Mouse (Mus musculus) right cerebral cortex, postnatal 10 days (tissue): ENCODE measurements around the gene Cers5.

ENCODE experiments used
- DNase-seq, 2 experiments: peaks; one replicate each; pipeline ENCODE4 v3.0.0; 2021; ENCODE audit warnings: low spot score in 2 of 2

Gene Cers5

DNA sequence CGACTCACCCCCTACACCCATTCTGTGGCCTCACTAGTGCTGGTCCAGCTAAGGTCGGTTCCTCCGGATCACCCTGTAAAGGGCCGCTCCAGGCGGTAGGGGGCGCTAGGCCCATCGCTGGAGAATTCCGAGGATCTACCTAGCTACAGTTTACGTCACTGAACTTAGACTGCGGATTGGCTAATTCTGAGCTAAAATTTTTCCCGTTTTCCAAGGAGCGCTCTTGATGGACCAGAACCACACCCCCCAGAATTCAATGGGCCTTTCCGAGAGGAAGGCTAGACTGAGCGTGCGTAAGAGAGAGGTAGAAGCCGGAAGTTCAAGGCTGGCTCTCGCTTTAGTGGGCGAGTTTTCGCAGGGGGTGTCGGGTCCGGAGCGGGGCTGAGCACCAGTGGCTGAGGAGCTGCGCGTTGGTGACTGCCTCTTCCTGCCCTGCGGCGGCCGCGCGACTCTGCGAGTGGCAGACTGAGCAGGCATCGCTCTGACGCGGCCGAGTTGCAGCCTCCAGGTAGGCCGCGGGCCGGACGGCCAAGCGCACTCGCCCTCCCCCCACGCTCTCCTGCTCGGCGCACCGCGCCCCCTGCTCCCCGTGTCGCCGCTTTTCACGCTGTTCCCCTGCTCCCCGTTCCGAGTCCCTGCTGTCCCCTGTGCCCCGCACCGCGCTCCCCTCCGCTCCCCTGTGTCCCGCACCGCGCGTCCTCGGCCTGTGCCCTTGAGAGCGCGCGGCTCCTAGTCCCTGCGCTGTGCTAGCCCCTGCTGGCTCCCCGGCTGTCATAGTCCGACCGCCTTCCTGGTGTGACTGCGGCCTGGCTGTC, 47.1 kb downstream of the Cers5 start, which contains the start of gene Cox14:
Cox14 (plus strand) TSS at position 278 of the 815 bp plus-strand sequence.
- peak; percentile 96 to 98 for DNase-seq

GRCm38 (mm10) chr15:99724292-99725021, 48.2 kb downstream of the Cers5 start:
- DNase-seq = peak; percentile 79 to 89

DNA sequence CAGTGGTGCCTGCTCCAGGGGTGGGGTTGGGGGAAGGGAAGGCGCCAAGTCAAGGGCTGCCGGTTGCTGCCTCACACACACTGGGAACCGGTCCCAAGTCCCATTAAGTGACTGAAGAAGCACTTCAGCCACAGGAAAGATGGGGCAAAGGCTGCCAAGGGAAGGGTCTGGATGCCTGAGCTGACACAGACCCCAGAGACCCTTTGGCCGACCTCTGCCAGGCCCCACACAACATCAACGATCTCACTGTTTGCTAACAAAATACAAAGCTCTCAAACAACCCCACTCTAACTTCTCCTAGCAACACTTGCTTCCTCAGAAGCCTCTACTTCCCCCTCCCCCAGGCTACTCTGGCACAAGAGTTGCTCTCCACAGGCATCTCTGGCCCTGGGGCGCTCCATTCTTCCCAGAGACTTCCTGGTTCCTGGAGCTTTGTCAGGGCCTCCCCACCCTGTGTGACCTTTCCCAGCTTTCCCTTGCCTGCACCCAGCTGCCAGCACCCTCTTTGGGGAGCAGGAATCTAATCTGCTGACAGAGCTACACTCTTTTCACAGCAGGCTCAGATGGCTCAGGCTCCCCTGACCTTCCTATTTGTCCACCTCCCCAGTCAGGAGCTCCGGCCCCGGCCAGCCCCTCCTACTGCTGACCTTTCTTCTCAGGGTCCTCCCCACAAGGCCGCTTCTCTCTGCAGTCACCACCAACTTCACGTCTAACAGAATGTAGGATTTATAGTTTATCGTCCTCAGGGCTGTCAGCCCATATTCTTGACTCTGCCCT, 49.0 kb downstream of the Cers5 start:
- peak; percentile 80 for DNase-seq

GRCm38 (mm10) chr15:99723120-99723514, 49.6 kb downstream of the Cers5 start:
- DNase-seq = peak in 1 of 2 experiments; percentile 57

DNA sequence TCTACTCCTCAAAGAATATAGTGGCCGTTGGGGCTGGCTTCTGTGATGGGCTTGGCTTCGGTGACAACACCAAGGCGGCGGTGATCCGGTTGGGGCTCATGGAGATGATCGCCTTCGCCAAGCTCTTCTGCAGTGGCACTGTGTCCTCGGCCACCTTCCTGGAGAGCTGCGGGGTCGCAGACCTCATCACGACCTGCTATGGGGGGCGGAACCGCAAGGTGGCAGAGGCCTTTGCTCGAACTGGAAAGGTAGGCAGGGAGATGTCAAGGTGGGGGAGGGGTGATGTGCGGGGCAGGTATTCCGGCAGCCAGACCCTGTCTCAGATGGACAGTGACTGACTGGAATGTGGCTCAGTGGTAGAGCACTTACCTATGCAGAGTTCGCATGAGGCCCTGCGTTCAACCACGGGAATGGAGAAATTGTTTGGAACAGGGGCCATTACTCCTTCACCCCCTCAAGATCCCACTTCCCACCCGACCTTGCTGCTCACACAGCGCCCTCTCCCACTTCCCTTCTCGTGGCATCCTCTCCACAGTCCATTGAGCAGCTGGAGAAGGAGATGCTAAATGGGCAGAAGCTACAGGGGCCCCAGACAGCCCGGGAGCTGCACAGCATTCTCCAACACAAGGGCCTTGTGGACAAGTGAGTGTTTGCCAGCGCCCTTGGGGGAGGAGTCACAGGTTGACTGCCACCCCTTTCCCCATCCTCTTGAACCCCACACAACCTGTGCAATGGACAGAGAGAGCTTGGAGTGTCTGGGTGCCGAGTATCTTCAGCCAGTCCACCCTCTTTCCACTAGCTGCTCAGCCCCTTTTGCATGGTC, 50.6 kb downstream of the Cers5 start:
- no peak for DNase-seq

- no peak for DNase-seq
These were observed 52.8 kb downstream of the Cers5 start for GRCm38 (mm10) chr15:99719865-99720264.

- peak in 1 of 2 experiments; percentile 38 for DNase-seq
These were observed 54.1 kb downstream of the Cers5 start for GRCm38 (mm10) chr15:99718461-99719021.

GRCm38 (mm10) chr15:99717386-99718334, 55.0 kb downstream of the Cers5 start, which contains the start of gene Gpd1:
Gene Gpd1 (plus strand): TSS chr15:99717515.
- DNase-seq = peak; percentile 73 to 74

GRCm38 (mm10) chr15:99716814-99717213, 55.9 kb downstream of the Cers5 start:
- DNase-seq = no peak

GRCm38 (mm10) chr15:99715982-99716746, 56.5 kb downstream of the Cers5 start:
- no peak for DNase-seq

GRCm38 (mm10) chr15:99715361-99715865, 57.3 kb downstream of the Cers5 start:
- peak; percentile 85 for DNase-seq

- peak; percentile 90 to 91 for DNase-seq
These were observed 57.8 kb downstream of the Cers5 start for GRCm38 (mm10) chr15:99714858-99715257.

GRCm38 (mm10) chr15:99714206-99714605, 58.5 kb downstream of the Cers5 start:
- no peak for DNase-seq

DNA sequence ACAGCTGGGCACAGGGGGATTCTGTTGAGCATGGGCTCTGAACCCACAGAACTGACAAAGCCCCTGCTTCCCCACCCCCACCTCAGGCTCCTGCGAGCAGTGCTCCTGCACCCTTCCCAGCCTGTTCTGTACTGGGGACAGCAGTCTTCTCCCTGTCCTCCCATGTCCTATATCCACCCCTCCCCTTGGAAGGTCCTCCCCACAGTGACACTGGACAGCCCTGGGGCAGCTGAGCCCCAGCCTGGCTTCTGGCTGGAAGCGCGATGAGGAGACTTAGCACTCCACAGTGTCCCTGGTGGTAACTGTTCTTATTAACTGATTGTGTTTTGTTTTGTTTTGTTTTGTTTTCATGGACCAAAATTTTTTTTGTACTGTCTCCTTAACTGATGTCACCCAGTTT, 59.1 kb downstream of the Cers5 start:
- no peak for DNase-seq

DNA sequence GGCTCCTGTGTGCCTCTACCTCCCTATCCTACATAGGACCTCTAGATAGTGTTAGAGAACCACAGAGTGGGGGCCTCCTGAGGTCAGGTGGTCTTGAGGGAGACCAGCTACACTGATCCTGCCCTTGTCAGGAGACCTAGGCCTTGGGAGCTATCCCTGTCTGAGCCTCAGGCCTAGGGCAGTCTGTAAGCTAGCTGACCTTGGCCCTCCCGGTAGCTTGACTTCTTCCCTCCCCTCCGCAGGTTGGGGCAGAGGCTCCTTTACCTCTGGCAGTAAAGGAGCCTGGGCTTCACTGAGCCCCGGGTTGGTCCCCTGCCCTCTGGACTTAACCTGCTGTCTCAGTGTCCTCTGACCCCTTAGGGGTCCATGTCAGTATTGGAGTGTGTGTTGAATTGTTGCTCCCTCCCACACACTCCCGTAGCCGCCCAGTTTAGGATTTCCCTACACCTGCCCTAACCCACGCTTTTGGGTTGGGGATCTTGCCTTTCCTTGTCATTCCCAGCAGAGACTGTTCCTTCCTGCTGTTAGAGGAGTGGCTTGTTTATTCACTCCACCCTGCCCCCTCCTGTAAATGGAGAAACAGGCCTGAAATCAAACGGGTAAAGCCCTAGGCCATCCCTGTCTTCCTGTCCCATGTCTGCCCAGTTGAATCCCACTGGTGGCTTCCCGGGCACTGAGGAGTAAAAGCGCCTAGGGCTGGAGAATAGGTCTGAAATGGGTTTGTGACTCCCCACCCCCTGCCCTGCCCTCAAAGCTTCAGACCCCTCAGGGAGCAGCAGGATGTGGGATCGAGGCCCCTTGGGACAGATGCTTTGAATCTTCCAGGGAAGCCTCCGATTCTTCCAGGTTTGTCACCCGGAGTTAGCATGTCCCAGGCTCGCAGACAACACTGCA, 59.8 kb downstream of the Cers5 start:
- peak in 1 of 2 experiments; percentile 22 for DNase-seq

GRCm38 (mm10) chr15:99711491-99711890, 61.2 kb downstream of the Cers5 start:
- DNase-seq = no peak
